Mouse (Mus musculus) kidney, adult 8-10 months (tissue): ENCODE measurements at regions not wholly inside any gene's neighbourhood (a gene's known extent, or its start where the extent isn't known, plus 50 kb on each side); places are given as distances from the start of the nearest gene placed in this dataset.

Source experiments
- DNase-seq, 2 experiments: peaks; one replicate each; pipeline ENCODE4 v3.0.0; 2022

DNA sequence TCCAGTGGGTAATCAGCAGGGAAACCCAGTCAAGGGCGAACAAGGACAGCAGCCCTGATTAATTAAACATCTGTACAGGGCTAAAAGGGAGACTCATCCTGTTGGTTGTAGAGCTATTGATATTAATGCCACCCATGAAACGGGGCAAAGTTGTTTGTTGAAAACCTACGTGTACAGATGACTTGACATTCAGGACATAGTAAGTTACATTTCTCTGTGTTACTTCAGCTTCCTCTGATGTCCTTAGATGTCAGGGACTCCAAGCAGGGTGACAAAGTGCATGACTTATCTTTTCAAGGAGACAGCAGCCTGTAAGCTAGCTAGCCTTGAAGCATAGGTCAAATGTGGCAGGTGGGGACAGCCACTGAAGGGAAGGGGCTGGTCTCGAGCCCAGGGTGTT lies 390.5 kb downstream of the Ccdc171 start:
- no peak for DNase-seq

DNA sequence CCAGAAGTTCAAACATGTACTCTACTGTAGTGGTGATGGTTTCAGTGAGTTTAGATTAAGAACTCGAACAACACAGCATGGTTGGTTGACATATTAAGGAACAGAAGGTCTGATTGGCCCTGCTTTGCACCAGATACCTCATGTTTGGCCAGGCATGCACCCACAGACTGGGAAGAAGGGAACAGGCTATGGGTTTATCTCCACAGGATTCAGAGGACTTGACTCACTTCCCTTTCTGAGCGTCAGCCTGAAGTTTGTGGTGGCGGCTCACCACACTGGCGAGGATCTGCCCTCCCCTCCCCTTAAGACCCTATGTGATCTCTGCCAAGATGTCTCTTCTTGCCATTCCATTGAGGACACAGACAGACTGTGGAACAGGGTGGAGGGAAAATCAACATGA lies 391.7 kb downstream of the Ccdc171 start:
- no peak for DNase-seq

DNA sequence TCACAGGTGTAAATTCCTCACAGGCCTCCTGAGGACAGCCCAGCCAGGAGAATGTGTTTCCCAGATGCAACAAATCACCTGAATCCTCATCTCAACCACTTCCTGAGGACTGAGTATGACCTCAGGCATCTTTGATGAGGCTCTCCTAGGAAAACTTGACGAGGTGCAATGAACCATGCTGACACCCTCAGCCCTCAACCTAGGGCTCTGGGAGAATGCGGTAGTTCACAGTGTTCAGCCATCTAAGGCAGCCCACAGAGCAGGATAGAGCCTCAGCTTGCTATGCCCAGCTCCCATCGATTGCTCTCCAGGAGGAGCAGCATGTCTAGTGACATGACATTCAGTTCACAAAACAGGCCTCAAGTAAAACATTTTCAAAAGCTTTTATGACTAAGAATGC lies 392.7 kb downstream of the Ccdc171 start:
- DNase-seq, result no peak

DNA sequence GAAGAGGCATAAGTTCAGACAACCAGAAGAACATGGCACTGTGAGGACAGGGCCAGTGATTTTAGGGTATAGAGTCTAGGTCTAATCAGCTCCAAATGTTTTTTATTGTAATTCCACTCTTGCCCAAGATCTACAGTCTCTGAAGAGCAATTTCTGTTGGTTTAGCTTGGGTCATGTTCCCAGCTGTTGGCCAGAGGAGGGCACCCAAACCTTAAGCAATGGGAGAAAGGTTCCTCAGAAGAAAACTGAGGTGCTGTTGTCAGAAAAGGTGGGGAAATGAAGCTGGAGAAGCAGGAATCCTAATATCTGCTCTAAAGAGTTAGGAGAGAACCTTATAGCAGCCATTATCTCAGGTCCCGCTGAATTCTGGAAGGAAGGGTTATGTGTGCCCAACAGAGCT lies 393.7 kb downstream of the Ccdc171 start:
- no peak for DNase-seq

DNA sequence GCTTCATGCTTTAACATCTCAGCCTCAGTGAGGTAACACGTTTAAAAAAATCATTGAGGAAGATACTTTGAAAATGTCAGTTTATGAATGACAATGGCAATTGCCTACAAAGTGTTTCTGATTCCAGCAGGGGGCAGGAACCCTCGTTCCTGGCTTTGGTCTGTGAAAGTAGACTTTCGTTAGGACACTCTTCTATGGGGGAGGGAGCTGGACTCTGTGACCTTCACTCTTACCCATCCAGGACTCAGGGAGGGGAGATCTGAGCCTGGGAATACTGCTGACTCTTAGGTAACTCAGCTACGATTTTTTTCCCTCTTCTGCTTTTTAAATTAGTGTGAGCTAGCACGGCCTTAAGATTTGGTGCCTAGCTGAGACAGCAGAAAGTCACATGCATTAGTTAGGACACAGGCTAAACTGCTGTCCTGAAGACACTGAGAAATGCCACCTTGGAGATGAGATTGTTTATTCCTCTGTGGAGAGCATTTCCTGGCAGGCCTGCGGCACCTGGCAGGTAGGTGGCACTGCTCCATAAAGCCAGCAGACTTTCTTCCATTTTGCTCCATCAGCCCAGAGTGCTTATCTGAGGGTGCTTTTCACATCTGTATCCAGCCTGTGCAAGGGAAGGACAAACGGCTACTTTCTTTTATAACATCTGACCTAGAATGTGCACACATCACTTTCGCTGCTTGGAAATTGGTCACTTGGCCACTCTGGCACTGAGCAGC lies 399.9 kb downstream of the Ccdc171 start:
- DNase-seq, result peak; percentile 42 to 61

DNA sequence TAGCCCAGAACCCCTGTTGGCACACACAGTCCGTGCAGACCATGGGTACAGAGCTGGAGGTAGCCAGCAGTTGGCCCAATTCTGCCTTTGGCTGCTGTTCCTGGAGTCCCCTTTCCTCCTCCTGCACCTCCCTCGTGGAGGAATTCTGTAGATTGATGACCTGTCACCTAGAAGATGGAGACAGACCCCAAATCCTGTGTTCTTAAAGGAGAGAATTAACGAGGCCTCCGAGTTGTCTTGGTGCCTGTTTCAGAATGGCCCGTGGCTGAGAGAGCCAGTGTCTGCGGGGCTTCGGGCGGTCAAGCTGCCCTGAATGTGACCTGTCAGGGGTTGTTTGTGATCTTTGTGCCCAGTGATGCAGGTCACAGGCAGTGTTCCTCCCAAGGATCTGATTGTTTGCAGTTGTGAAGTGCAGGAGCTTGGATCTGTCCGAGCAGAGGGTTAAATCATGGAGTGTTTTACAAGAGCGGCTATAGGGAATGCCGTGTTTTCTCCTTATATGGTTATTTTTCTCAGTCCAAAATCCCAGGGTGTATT lies 400.9 kb downstream of the Ccdc171 start:
- DNase-seq, result no peak

DNA sequence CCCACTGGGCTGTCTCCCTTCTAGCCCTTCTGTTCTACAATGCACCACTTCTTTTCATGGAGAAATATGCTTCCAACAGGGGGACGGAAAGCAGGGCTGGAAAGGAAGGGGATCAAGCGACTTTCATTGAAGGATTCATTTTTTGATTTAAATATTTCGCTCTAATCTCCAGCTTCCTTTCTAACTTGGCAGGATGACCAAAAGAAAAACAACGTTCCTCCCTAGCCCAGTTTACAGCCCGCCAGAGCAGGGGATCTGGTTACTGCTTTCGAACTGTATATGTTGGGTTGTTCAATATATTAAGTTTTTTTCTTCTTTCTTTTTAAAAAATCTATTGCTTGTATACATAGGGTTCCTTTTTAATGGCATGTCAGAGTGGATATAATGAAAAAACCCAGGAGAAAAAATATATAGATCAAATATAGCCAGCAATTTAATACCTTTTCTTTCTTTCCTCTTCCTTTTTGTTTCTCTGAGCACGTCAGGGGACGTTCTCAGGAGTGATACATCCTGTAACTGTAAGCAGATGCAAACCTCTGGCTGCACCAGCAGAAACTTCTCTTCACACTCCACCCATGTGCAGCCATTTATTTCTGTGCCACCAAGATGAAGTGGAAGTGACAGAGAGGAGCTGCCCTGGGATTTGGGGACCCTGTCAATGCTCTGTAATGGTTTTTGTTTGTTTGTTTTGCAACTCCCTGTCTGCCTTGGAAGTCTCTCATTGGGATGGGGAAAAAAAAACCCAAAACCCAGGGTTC lies 406.7 kb downstream of the Ccdc171 start:
- no peak for DNase-seq

DNA sequence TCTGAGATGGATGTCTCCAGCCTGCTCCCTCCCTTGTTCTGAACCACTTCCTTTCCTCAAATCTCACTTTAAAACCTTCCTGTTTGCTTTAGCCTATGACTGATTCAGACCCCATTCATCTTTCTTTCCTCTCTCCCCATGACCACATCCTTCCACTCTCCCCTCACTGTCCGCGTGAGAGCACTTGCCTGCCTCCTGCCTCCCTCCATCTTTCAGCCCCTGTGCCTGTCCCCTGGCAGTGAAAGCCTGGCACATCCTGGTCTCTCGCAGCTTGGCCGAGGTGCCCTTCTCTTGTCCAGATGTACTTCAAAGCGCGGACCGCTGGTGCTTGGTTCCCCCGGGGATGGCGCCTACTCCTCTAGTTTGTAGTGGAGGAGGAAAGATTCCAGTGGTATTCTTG lies 416.3 kb downstream of the Ccdc171 start:
- DNase-seq, result no peak

DNA sequence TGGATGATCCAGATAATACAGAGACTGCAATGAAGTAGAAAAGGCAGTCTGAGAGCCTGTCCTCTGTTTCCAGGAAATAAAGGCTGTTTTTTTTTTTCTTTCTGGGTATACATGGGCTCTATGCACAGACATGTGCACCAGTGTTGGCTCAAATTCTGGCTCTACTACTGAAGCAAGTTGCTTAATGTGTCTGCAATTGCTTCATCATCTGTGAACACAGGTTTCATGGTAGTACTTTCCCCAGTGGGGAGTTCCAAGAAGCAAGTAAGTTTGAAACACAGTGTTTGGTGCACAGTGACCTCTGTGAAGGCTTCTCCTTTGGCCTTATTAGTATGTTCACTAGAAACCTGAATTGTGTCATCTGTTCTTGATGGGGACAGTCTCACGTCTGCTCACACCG lies 424.3 kb downstream of the Ccdc171 start:
- no peak for DNase-seq

DNA sequence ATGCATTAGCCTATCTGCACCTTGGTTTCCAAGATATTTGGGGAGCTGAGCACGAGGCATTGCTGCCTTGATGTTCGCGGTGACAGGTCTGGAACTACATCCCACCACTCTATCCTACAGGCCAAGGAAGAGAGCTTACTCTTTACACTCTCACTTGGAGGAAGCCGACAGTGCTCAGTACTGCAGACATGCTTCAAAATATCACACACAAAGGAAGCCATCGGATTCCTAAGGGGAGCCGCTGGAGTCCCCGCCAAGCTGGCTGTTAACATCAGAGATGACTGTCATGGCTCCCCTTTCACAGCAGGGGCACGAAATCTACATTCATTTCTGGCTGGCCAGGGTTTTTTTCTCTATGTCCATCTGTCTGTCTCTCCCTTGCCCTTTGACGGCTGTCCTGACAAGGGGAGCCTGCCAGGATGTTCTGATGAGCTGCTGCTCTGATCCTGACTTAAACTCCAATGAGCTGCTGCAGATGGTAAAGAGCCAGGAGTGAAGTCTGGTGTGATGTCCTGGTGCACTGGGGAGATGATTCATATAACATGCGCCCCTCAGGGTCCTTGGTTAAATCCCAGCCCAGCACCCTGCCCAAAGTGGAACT lies 425.6 kb downstream of the Ccdc171 start:
- DNase-seq, result no peak

DNA sequence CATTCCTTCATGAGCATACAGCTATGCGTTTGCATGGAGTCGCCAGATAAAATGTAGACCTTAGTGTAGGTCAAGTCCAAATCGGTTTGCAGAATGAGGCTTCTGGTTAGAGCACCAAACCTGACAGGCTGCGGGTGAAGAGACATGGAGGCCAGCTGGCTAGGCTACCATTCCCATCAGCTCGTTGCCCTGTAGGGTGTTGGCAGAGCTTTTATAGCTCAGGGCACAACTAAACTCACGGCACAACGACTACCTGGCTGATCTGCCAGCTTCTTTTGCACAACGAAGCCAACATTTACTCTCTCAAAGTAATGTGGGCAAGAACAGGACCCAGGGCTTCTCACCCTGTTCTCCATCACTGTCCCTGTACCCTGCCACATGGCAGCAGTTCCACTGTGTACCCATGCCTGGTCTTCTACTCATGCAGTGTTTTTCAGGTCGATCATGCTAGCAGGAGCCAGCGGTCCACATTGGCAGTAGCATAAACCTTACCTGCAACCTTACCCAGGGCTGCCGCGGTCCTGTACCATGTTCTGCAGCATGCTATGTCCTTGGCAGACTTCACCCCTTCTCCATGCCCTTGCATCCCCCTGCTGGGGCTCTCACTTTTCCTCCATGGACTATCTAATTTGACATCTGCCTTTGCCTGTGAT lies 431.0 kb downstream of the Ccdc171 start:
- no peak for DNase-seq

DNA sequence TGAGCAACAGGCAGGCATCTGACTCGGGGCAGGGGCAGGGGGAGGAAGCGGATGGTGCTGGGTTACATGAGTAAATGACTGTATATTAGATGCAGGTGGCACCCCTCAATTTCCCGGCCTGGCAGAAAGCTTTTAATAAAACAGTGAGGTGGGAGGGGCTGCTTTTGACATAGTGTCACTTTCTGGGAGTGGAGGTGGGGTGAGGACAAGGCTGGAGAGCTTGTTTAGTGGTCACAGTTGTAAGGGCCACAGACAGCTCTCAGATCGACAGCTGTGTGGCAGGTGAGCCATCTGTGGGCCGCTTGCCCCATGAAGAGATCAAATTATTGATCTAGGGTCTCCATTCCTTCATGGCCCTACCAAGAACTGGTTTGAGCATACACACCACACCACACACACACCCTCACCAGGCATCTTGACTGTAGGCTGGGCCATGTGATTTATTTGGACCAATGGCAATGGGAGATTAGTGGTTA lies 431.9 kb downstream of the Ccdc171 start:
- DNase-seq, result no peak

DNA sequence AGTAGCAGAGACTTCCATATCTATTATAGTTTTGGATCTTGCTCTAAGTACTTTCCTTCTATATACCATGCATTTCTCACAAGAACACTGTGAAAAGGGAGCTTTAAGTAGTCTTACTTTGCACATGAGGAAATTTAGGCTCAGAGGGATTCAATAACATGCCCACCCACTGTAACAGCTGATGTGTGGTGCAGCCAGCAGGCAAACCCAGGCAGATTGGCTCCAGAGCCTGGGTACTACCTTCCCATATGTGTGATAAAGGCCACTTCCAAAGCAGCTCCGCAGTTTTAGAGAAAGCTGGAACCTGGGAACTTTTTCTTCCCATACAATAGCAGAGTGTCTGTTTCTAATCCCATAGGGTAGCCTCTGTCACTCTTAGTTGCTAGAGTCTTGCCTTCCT lies 441.6 kb downstream of the Ccdc171 start:
- DNase-seq, result no peak

DNA sequence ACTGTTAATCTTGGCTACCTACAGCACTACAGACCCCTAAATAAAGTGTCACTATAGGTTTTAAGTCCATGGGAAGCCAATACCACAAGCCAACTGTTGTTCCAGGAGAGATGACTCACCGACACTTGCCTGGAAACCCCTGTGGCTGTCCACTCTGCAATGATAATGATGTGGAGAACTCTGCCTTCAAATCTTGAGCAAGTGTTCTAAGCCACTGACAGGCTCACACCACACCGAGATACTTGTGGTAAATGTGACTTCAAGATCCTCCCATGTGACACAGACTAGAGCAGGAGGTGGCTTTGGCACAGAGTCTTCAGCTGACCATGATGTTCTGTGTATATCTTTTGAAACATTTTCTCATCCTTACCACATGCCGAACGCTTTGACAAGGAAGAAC lies 447.8 kb downstream of the Ccdc171 start:
- no peak for DNase-seq

DNA sequence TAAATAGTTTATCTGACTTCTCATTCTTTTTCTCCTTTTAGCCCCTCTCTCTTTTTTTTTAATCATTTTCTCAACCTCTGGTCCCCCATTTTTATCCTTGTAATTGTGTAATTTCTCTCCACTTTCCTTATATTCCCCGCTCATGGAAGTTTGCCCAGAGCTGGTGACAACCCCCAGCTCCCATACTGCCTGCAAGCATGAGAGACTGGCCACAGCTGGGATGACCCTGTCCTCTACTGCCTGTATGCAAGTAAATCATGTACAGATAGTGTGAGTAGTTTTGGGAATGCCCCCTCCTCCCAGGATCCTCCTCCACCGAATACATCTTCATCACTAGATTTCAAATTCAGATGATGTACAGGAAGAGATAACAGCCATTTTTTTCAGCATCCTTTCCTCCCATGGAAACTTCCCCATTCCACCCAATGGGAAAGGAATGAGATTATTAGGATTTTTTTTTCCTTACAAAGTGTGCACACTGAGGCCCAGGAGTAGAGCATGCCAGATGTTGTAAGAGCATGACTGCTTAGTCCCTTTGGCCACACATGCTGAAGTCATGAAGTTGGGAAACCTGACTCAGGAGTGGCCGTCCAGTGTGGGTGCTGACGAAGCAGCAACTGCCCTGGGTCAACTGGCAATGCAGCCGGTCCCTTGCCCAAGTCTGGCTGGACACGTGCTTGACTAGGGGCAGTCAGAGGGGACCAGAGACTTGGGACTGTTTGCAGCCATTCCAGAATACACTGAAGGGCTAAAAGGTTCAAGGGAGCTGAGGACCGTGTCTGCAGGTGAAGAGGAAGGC lies 449.1 kb downstream of the Ccdc171 start:
- no peak for DNase-seq

DNA sequence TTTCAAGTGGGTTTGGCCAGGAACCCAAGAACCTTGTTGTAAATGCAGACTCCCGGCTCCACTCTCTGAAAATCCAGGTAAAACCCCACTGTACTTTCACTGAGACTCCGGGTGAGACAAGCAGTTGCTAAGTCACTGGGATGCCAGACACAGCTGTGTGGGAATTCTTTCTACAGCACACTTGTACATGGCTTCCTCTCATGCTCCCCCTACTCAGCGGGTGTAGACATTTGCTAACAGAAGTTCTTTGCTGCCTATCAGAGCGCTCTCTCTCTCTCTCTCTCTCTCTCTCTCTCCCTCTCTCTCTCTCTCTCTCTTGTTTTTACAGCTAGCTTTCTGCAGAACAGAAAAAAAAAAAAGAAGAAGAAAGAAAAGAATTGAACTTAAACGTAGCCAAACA lies 450.2 kb downstream of the Ccdc171 start:
- no peak for DNase-seq

DNA sequence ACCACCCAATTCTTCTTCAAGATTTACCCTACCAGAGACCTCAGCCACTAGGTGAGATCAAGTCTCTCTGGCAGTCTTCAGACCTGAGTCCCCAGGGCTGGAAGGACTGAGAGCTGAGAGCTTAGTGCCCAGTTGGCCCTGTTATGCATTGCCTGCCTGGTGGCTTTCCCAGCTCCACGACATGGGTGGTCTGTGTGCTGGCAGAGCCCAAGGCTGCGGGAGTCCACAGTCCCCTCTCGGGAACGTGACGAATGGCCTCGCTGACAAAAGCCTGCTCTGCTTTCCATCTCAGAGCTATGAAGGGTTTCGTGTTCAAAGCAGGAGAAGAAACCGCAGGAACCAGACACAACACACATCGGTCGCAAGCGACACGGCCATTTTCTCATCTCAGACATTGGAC lies 450.7 kb downstream of the Ccdc171 start:
- DNase-seq, result no peak

DNA sequence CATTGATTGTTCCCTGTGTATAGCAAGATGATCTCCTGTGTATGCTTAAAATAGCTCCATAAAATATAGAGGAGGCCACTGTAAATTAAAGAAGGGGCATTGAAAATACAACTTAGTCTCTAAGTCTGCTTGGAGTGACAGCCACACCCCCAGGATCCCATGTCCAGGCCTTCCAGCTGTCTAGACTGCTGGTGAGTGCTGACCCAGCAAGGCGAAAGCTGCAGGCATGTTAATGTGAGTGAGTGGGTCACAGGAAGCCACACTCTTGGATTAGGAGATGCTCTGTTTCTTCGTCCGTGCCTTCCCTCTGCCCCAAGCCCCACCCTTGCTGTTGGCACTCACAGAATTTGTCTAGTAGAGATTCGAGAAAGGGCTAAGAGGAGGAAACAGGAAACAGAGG lies 453.7 kb downstream of the Ccdc171 start:
- DNase-seq, result no peak

DNA sequence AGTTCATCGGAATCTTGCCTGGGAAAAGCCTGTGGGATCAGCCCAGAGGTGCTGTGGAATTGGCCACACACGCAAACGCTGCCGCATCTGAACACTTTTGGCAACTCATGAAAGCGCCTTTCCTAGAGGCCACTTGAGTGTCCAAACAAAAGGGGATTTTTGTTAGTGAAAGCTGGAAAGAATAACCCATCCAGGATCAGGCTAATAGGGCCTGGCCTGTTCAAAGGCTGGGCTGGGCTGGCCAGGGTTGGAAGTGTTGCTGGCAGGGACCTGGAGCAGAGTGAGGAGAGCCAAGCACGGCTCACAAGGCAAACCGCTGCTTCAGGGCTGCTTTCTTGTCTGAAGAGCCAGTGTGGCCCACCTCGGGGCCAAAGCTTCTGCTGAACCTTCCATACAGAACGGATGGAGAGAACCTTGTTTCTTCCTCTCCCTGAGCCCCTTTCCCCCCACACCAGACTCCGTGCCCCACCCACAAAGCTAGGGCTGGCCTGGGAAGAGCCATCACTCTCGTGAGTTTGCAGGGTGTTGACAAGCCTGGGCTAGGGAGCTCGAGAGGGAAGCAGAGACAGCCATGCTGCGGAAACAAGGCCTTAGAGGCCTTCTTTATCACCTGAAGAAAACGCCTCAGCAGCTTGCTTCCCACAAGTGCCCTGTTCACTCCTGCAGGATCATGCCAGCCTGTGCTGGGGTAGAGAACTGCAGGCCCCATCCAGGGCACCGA lies 459.5 kb downstream of the Ccdc171 start:
- DNase-seq, result no peak

DNA sequence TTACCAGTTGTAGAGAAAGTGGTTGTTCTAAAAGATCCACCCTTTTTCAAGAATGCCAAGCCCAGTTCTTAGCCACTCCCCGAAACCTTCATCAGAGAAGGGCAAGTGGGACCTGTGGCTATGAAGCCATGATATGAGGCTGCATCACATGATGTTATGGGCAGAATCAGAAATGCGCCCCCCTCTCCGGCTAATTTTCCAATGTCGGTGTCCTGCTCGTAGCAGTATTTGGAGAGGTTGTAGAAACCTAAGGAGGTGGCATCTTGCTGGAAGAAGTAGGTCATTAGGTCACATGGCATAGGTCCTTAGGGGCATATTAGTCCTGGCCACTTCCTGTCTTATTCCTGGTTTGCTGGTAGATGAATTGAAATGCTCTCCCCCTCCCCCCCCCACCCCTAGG lies 460.1 kb downstream of the Ccdc171 start:
- no peak for DNase-seq

DNA sequence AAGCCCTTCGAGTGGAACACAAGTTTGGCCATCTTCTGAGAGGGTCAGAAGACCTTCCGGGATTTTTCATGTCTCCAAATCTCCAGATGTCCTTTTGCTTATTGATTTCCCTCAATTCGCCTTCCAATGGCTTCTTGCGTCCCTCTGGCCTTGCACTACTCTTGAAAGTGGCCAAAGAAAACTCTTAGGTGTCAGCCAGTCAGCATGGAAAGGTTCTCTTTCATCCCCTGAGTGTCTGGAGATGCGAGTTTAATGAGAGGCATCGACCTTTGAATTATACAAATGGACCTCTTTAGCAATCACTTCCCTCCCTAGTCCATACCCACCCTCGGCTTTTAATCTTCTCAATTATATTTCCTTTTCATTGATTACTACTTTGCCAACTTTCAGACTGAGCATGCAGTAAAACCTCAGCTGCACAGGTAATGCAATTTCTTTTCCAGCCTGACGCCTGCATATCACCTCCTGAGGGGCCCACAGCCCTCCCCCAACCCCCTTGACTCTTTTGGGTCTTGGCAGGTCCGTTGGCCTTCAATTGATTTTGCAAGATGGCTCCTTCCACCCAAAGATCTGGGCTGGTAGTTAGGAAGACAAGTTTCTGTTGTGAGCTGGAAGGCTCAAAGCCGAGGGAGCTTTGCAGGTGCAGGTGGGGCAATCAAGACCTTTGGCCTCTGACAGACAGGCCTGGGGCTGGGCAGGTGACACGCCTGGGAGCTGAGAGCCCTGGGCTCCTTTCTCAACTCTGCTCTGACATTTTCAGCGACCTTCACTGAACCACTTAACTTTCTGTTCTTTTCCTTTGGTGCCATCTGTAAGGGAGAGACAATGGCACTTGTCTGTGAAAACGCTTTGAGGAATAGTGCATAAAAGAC lies 461.8 kb downstream of the Ccdc171 start:
- no peak for DNase-seq
